Mouse (Mus musculus) cerebellum, postnatal 25 days (tissue): ENCODE data around the gene Il17c.

Experiments
- DNase-seq, 2 experiments: peaks; one replicate each; pipeline ENCODE4 v3.0.0; 2021; ENCODE audit warnings: mixed read lengths in 2 of 2

Gene Il17c

GRCm38 (mm10) chr8:122460524-122461472, 39.0 kb downstream of the Il17c start, which contains the start of gene Snai3:
Gene Snai3, minus strand, starts transcription at chr8:122460733.
- DNase-seq, result peak; percentile 79 to 84

GRCm38 (mm10) chr8:122461473-122462148, 39.8 kb downstream of the Il17c start:
- DNase-seq, result no peak

GRCm38 (mm10) chr8:122462510-122462909, 40.7 kb downstream of the Il17c start:
- DNase-seq, result no peak

GRCm38 (mm10) chr8:122463651-122464640, 42.1 kb downstream of the Il17c start:
- DNase-seq, result no peak

- no peak for DNase-seq
Observed at GRCm38 (mm10) chr8:122464985-122465384, 43.2 kb downstream of the Il17c start.

- no peak for DNase-seq
Observed at GRCm38 (mm10) chr8:122467816-122468215, 46.0 kb downstream of the Il17c start.

GRCm38 (mm10) chr8:122469407-122469806, 47.6 kb downstream of the Il17c start:
- DNase-seq, result no peak

GRCm38 (mm10) chr8:122469965-122470364, 48.1 kb downstream of the Il17c start:
- no peak for DNase-seq

- no peak for DNase-seq
Observed at GRCm38 (mm10) chr8:122470691-122471090, 48.9 kb downstream of the Il17c start.
